In genomic region chr5:75045371-75045770, GRCm38 (mm10) we compare ENCODE assay signal across 13 mouse cellular contexts. TPM values are rescaled to one million over a fixed set of nuclear protein-coding genes. Genes with fewer than 3 reads are reported as not detected.
DNase-seq lines count a peak whose midpoint lies in the region; ATAC-seq and TF ChIP-seq lines count a peak whose summit lies in the region.
"Had no signal": no experiment of that assay in that cellular context is flagged by ENCODE, and none has a peak within 500 bp of the region (broad histone marks: within the 10 kb centered on the region; RNA-seq: fewer than 3 reads in every experiment).

No protein-coding gene starts in this region.

- no peak overlapping the region; the same call in 1 of the 2 replicates for H3K9ac ChIP-seq in CH12.LX (ENCODE audit: insufficient read depth, low read depth)
- no peak overlapping the region for H3K9ac ChIP-seq in intestine, embryonic 16.5 days (ENCODE audit: low read depth, low read length)

- dilution Hi-C loops in CH12.LX (cut with MboI; ENCODE audit: extremely low pct_ligation_motif_present, extremely low pct_unique_long_range_greater_than_20kb, low sequenced_read_pairs), result no loop called here

- H3K27ac ChIP-seq in CH12.LX (ENCODE audit: insufficient read depth, low read depth), result no peak overlapping the region
- H3K27ac ChIP-seq in limb, embryonic 10.5 days, result 0 out of 2 replicates have a peak overlapping the region, but pooled peaks have one; percentile 99
- no peak overlapping the region for H3K27ac ChIP-seq in intestine, embryonic 16.5 days (ENCODE audit: low read length)

- no peak for TF ChIP-seq RAD21 in CH12.LX (IDR thresholded peaks at IDR 0.05; ENCODE audit: low read depth, low read length)

- in situ Hi-C loops in CH12.LX (cut with MboI; ENCODE audit: low pct_ligation_motif_present, low pct_unique_long_range_greater_than_20kb, low sequenced_read_pairs), result no loop called here

- TF ChIP-seq EP300 in CH12.LX (IDR thresholded peaks at IDR 0.05; ENCODE audit: low read length), result no peak

- no peak for TF ChIP-seq POLR2A in CH12.LX (IDR thresholded peaks at IDR 0.05; ENCODE audit: low read depth, low read length)

- peak; percentile 20 for DNase-seq in CD4-positive, CD25-positive, alpha-beta regulatory T cell, adult 2 months (ENCODE audit: low read depth, low spot score)
- peak; percentile 15 for DNase-seq in kidney, adult 11 months
- no peak for DNase-seq in kidney, postnatal 10 days
- DNase-seq in CH12.LX (ENCODE audit: extremely low read depth), result no peak
- DNase-seq in limb, embryonic 10.5 days (ENCODE audit: low spot score), result no peak
- no peak for DNase-seq in left cerebral cortex, adult 18-20 months (ENCODE audit: low spot score in 2 of 2)

- H3K79me2 ChIP-seq in CH12.LX (replicated peaks; ENCODE audit: control insufficient read depth, extremely low read depth, insufficient read depth, poor library complexity, severe bottlenecking), result peaks cover 29% of the 10 kb centered on the region

- peaks cover 3 to 19% of the 10 kb centered on the region in 2 experiments for H3K4me1 ChIP-seq in CH12.LX (ENCODE audit: control insufficient read depth in 1 of 2, insufficient read depth in 2 of 2)
- peaks cover 20% of the 10 kb centered on the region for H3K4me1 ChIP-seq in limb, embryonic 10.5 days
- peaks cover 11% of the 10 kb centered on the region for H3K4me1 ChIP-seq in intestine, embryonic 16.5 days (ENCODE audit: control insufficient read depth, insufficient read depth, low read length)

- peaks cover 3 to 11% of the 10 kb centered on the region in 2 experiments for H3K36me3 ChIP-seq in CH12.LX (replicated peaks in 1 of 2; ENCODE audit: control insufficient read depth in 1 of 2, insufficient read depth in 1 of 2, low read length in 1 of 2)
- peaks cover 11% of the 10 kb centered on the region for H3K36me3 ChIP-seq in limb, embryonic 10.5 days
- H3K36me3 ChIP-seq in intestine, embryonic 16.5 days (ENCODE audit: control insufficient read depth, insufficient read depth, low read length), result no peaks in the 10 kb centered on the region

- no peak overlapping the region for H3K4me3 ChIP-seq in CH12.LX (replicated peaks in 1 of 3; ENCODE audit: low read depth in 2 of 3, low read length in 2 of 3, poor library complexity in 1 of 3)
- H3K4me3 ChIP-seq in limb, embryonic 10.5 days, result no peak overlapping the region
- H3K4me3 ChIP-seq in intestine, embryonic 16.5 days (ENCODE audit: low read length), result no peak overlapping the region

- no peaks in the 10 kb centered on the region for H3K27me3 ChIP-seq in CH12.LX (replicated peaks)
- H3K27me3 ChIP-seq in limb, embryonic 10.5 days (ENCODE audit: low read depth, poor library complexity, severe bottlenecking), result no peaks in the 10 kb centered on the region
- H3K27me3 ChIP-seq in intestine, embryonic 16.5 days (replicated peaks; ENCODE audit: control insufficient read depth, insufficient read depth, low read length), result no peaks in the 10 kb centered on the region

- TF ChIP-seq CTCF in CH12.LX (conservative IDR thresholded peaks at IDR 0.05 in 1 of 2, IDR thresholded peaks at IDR 0.05 in 1 of 2; ENCODE audit: low read depth in 2 of 2, low read length in 2 of 2), result no peak

- ATAC-seq in CD4-positive, CD25-positive, alpha-beta regulatory T cell, adult 4 months, result no peak
- no peak for ATAC-seq in intestine, embryonic 16.5 days

- 91% methylated on average over 7 of the region's 7 CpGs for WGBS in limb, embryonic 10.5 days
- WGBS in intestine, embryonic 16.5 days, result 74% methylated on average over 7 of the region's 7 CpGs

- H3K4me2 ChIP-seq in CH12.LX (ENCODE audit: insufficient read depth, low read depth, poor library complexity, severe bottlenecking), result 0 out of 2 replicates have a peak overlapping the region, but pooled peaks have one; percentile 2
- no peak overlapping the region for H3K4me2 ChIP-seq in intestine, embryonic 16.5 days (ENCODE audit: low read depth, low read length)

- H3K9me3 ChIP-seq in CH12.LX (replicated peaks; ENCODE audit: low read length), result no peaks in the 10 kb centered on the region
- no peaks in the 10 kb centered on the region for H3K9me3 ChIP-seq in limb, embryonic 10.5 days (replicated peaks)
- H3K9me3 ChIP-seq in intestine, embryonic 16.5 days (ENCODE audit: control insufficient read depth, low read length), result no peaks in the 10 kb centered on the region
- H3K9me3 ChIP-seq: G1E had no signal

TF ChIP-seq in CH12.LX, 34 proteins besides CTCF, POLR2A, EP300 and RAD21:
- TF ChIP-seq SMC3 (IDR thresholded peaks at IDR 0.05; ENCODE audit: low read depth, low read length) (no peak), USF2 (conservative IDR thresholded peaks at IDR 0.05; ENCODE audit: low read depth, low read length) (no peak), KAT2A (IDR thresholded peaks at IDR 0.05; ENCODE audit: insufficient replicate concordance, low read length) (no peak), E2F4 (IDR thresholded peaks at IDR 0.05; ENCODE audit: insufficient replicate concordance, low read depth, low read length) (no peak), ETS1 (conservative IDR thresholded peaks at IDR 0.05; ENCODE audit: low read depth, low read length) (no peak), CHD2 (IDR thresholded peaks at IDR 0.05; ENCODE audit: low read length) (no peak), MAZ (IDR thresholded peaks at IDR 0.05; ENCODE audit: low read depth, low read length) (no peak), IRF4 (IDR thresholded peaks at IDR 0.05; ENCODE audit: low read depth, low read length) (no peak), JUND (conservative IDR thresholded peaks at IDR 0.05; ENCODE audit: low read depth, low read length) (no peak), TBP (conservative IDR thresholded peaks at IDR 0.05; ENCODE audit: low read depth, low read length) (no peak), PAX5 (IDR thresholded peaks at IDR 0.05; ENCODE audit: low read length) (no peak), TCF12 (IDR thresholded peaks at IDR 0.05; ENCODE audit: low read depth, low read length) (no peak), JUN (IDR thresholded peaks at IDR 0.05; ENCODE audit: insufficient read depth, low read depth, low read length) (no peak), USF1 (IDR thresholded peaks at IDR 0.05; ENCODE audit: low read depth, low read length) (no peak)

RNA-seq across cellular contexts. Expression of gene Chic2, which starts 0.8 kb away (rescaled TPM):
- 1 to 10 TPM; 7.2 to 9.1 TPM for polyA plus RNA-seq in CD4-positive, CD25-positive, alpha-beta regulatory T cell, adult 4 months (2017; shearing (Covaris generic))
- total RNA-seq in CH12.LX (2012; rRNA removed) (28.2 and 30.0 TPM in 2 replicates), CH12.LX (2014; rRNA removed) (41.6 and 54.5 TPM in 2 replicates)
- 40.8 and 46.5 TPM in 2 replicates for polyA plus RNA-seq in CH12.LX (2012; ENCODE audit: insufficient read length, low read depth)
- polyA plus RNA-seq in limb, embryonic 10.5 days (2016; fragmentation: Nextera tagmentation; extraction: Ambion mirVana), result 36.9 and 40.0 TPM in 2 replicates
- total RNA-seq in left cerebral cortex, adult 18-20 months (2021), result 10 to 100 TPM; 19.5 to 20.7 TPM
- 15.9 and 20.2 TPM in 2 replicates for polyA plus RNA-seq in intestine, embryonic 16.5 days (2015; fragmentation: Nextera tagmentation; extraction: Ambion mirVana)

RNA-seq across cellular contexts. Expression of gene Gsx2, which starts 30.0 kb away (rescaled TPM):
- not detected for polyA plus RNA-seq in CD4-positive, CD25-positive, alpha-beta regulatory T cell, adult 4 months (2017; shearing (Covaris generic))
- total RNA-seq in CH12.LX (2012; rRNA removed) (not detected in 2 replicates), CH12.LX (2014; rRNA removed) (not detected in 2 replicates)
- not detected in 2 replicates for polyA plus RNA-seq in CH12.LX (2012; ENCODE audit: insufficient read length, low read depth)
- not detected in 2 replicates for polyA plus RNA-seq in limb, embryonic 10.5 days (2016; fragmentation: Nextera tagmentation; extraction: Ambion mirVana)
- total RNA-seq in left cerebral cortex, adult 18-20 months (2021), result under 1 TPM in 1 of 2 experiments, not detected in 1; 0.33 TPM
- polyA plus RNA-seq in intestine, embryonic 16.5 days (2015; fragmentation: Nextera tagmentation; extraction: Ambion mirVana), result not detected in 2 replicates
- total RNA-seq: common myeloid progenitor, adult 5-6 weeks; G1E; gastrocnemius, postnatal 4 days; left cerebral cortex, postnatal 25 days had no signal
- polyA plus RNA-seq: G1E; heart, embryonic 16.5 days had no signal

Comparison
In these comparisons a context has a peak if more than half of its experiments do, and no peak if none do; other contexts are left out.
1. DNase-seq: peak in CD4-positive, CD25-positive, alpha-beta regulatory T cell, adult 2 months (single experiment) and kidney, adult 11 months (single experiment); none in kidney, postnatal 10 days (single experiment), CH12.LX (single experiment), limb, embryonic 10.5 days (single experiment) and left cerebral cortex, adult 18-20 months (0 of 2).